Mouse (Mus musculus): ENCODE data around the gene Rpl13. TPM values are rescaled to one million over a fixed set of nuclear protein-coding genes. Genes with fewer than 3 reads are reported as not detected.

The Rpl13 gene
- total RNA-seq, 2 experiments from 2014 or later, result 389 to 466 TPM

DNA sequence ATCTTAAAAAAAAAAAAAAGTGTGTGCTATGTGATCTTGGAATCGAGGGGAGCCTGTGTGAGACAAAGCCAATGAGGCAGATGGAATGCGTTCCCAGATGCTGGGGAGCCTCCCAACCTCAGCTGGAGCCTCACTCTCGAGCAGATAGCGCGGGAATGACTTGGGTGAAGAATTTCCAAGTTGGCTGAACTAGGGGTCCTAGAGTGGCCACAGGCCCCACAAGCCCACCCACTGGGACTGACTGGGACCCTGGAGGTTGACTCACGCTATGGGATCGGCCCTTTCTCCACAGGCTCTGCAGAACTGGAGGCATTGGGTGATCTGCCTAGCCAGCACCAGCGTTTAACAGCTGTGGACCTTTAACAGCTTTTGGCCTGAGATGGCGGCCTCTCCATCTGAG lies 34.1 kb downstream of the Rpl13 start:
- no peak for DNase-seq
- Histone ChIP-seq H3K27ac (peak overlapping the region; percentile 21; the same call in 1 of the 2 replicates), H3K4me3 (no peak overlapping the region)
- intact Hi-C loops (cut with DNase I), result no loop called here
- no peak for TF ChIP-seq CTCF (IDR thresholded peaks at IDR 0.05)

DNA sequence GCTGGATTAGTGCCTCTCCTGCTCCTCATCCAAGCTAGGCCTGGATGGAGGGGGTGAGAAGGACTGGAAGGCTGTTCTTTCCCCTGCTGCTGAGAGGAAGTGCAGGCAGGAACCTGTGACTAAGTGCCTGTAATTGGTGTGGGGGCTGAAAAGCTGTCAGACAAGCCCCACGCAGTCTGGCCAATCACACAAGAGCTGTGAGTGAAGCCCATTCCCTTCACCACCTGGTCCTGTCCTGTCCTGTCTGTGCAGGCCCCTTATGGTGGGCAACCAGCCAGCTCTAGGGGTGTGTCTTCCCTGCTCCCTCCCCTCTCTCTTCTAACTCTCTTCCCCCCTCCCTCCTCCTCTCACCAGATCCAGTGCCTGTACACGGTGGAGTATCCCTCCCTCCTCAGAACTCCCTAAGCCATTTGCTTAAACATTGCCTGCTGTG lies 35.5 kb downstream of the Rpl13 start:
- H3K27ac ChIP-seq, result peak overlapping the region; percentile 16; the same call in 1 of the 2 replicates
- DNase-seq, result no peak
- no peak overlapping the region for H3K4me3 ChIP-seq
- intact Hi-C loops (cut with DNase I), result no loop called here
- TF ChIP-seq CTCF (IDR thresholded peaks at IDR 0.05), result no peak

DNA sequence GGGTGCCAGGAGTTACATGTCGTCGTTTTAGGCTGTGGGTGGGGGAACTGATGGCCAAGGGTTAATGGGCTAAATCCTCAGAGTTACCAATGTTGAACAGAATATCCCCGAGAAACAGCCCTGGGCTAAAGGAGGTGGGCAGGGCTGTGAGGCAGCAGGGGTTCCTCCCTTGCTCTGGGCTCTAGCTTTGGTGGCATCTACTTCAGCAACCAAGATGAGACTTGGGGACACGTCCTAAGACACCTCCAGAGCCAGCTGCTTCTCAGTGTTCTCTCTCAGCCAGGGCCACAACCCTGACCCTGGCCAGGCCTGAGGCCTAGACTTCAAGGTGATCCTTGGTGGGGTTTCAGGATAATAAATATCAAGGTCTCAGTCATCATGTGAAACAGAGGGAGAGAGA lies 36.6 kb downstream of the Rpl13 start:
- no peak for DNase-seq
- no peak overlapping the region for H3K4me3 ChIP-seq
- no peak for TF ChIP-seq CTCF (IDR thresholded peaks at IDR 0.05)
- intact Hi-C loops (cut with DNase I), result no loop called here
- no peak overlapping the region for H3K27ac ChIP-seq

DNA sequence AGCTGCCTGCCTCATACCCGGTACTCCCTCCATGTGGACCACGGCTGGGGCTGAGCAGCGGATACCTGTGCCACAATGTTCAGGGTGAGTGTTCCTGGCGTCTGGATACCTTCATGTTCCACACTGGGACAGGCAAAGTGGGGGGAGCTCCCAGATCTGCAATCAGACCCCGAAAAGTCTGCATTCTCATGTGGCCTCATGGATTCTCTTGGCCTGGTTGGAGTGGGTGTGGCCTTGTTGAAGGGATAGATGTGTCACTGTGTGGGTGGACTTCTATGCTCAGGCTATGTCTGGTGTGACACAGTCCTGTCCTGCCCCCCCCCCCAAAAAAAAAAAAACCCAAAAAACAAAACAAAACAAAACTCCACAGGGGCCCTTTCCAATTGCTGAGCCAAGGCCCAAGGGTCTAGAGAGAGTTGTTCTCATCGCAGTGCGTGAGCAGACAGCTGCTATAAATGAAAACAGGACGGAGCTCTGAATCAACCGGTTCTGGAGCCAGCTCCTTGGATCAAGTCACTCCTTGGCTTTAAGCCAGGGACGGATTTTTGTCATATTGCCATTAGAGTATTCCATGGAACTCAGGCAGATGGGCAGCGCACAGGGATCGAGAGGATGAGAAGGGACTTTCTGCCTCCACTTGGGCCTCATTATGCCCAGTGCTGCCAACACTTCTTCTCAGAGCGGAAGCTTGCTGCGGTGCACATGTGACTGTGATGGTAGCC lies 39.8 kb downstream of the Rpl13 start:
- DNase-seq, result peak; percentile 64
- Histone ChIP-seq H3K4me3 (no peak overlapping the region), H3K27ac (peak overlapping the region; percentile 59)
- intact Hi-C loops (cut with DNase I), result no loop called here
- no peak for TF ChIP-seq CTCF (IDR thresholded peaks at IDR 0.05)

DNA sequence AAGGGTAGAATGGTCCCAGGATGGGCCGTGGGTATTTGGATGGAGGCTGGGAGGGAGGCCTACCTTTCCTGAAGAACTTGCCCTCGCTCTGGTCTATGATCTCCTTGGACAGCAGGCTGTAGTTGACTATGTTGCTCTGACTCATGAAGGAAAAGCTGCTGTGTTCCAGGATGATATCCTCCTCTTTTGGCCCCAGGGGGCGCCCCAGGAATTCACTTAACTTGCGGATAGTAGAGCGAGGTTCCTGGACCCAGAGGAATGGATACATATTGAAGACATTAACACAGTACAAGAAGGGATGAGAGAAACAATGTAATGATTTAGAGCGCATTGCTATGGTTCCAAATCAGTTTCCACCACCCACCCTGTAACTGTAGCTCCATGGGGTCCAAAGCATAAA lies 43.1 kb downstream of the Rpl13 start:
- peak; percentile 80 for DNase-seq
- H3K27ac ChIP-seq, result peak overlapping the region; percentile 63
- H3K4me3 ChIP-seq, result no peak overlapping the region
- TF ChIP-seq CTCF (IDR thresholded peaks at IDR 0.05), result peak; percentile 58
- intact Hi-C loops (cut with DNase I), result loop anchor here (2.0 kb wide), 1 partner anchor 46 kb away; no protein-coding TSS in a partner anchor

DNA sequence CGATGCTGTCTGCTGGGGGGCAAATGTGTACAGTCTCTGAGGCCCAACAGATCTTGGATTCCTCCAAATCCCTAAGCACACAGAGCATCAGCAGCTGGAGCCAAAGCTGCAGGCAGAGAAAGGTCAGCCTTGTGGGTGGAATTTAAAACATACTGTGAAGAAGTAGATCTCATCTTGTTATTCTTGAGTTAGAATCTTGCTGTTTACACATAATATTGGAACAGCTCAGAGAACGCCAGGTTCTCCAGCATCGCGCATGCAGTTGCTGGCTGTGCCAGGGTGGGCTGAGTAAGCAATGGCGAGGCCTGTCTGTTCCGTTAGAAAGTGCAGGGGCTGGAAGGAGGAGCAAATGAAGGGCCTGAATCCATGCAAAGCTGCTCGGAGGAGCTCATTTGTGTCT lies 44.2 kb downstream of the Rpl13 start:
- no peak for TF ChIP-seq CTCF (IDR thresholded peaks at IDR 0.05)
- intact Hi-C loops (cut with DNase I), result no loop called here
- peak; percentile 44 for DNase-seq
- Histone ChIP-seq H3K4me3 (no peak overlapping the region), H3K27ac (peak overlapping the region; percentile 63)

DNA sequence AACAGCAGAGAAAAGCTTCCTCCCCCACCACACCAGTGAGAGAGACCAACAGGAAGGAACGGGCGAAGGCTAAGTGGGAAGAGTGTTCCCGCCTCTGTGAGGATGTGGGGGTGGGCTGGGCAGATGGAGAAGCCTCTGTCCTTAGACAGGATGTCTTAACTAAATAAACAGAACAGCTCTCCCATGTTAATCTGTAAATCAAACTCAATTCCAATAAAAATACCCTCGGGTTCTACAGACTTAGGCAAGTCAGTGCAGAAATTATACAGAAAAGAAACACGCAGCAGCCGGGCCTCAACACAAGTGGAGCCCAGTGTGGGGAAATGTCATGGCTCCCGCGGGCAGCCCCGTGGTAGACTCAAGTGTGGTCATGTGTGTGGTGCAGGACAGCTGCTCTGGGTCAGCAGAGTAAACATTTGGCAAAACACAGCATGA lies 48.6 kb downstream of the Rpl13 start:
- DNase-seq, result no peak
- no peak overlapping the region for H3K4me3 ChIP-seq
- H3K27ac ChIP-seq, result no peak overlapping the region
- TF ChIP-seq CTCF (IDR thresholded peaks at IDR 0.05), result no peak
- intact Hi-C loops (cut with DNase I), result no loop called here

Small RNA genes within 50 kb of the gene (microRNA-seq; reads per million reads assigned to microRNA genes)
- not detected for gene Mir7079
- not detected for gene Mir7080

Other genes with a start within 250 kb of the Rpl13 start
- 10 to 100 TPM; 60.3 to 62.1 TPM for gene Ankrd11, start 60.1 kb upstream of the Rpl13 start, total RNA-seq (2021)
- 10 to 100 TPM; 67.4 to 74.9 TPM for gene Spg7, start 39.4 kb upstream of the Rpl13 start, total RNA-seq (2021)
- gene Cpne7, start 15.0 kb downstream of the Rpl13 start, total RNA-seq (2021), result under 1 TPM; 0.13 to 0.20 TPM
- gene Sult5a1, start 56.0 kb downstream of the Rpl13 start, total RNA-seq (2021), result 1 to 10 TPM; 2.1 to 2.5 TPM
- gene Dpep1, start 83.9 kb downstream of the Rpl13 start, total RNA-seq (2021), result 10 to 100 TPM; 13.6 to 16.7 TPM
- 10 to 100 TPM; 42.6 to 43.8 TPM for gene Chmp1a, start 110.4 kb downstream of the Rpl13 start, total RNA-seq (2021)
- 1 to 10 TPM; 1.2 to 1.8 TPM for gene Spata33, start 110.5 kb downstream of the Rpl13 start, total RNA-seq (2021)
- gene Cdk10, start 122.5 kb downstream of the Rpl13 start, total RNA-seq (2021), result 10 to 100 TPM; 13.0 to 15.2 TPM
- 1 to 10 TPM; 1.5 to 2.3 TPM for gene Spata2l, start 133.9 kb downstream of the Rpl13 start, total RNA-seq (2021)
- gene Zfp276, start 151.8 kb downstream of the Rpl13 start, total RNA-seq (2021), result 1 to 10 TPM; 5.2 to 8.1 TPM
- gene Vps9d1, start 152.0 kb downstream of the Rpl13 start, total RNA-seq (2021), result 10 to 100 TPM; 17.7 to 18.3 TPM
- gene Fanca, start 216.2 kb downstream of the Rpl13 start, total RNA-seq (2021), result not detected
- not detected for gene Spire2, start 230.4 kb downstream of the Rpl13 start, total RNA-seq (2021)

Measured in gastrocnemius, adult 2 months (tissue).